Mouse (Mus musculus) liver, adult 2 months (tissue): Measurements from ENCODE around the gene Gli1.

Experiments
- CTCF ChIP-seq: fragments of 200-500 bp; IDR thresholded peaks from 2 replicates; pipeline ENCODE4 v1.5.1; 2011; ENCODE audit warnings: low read depth, low read length, control low read depth
- POLR2A ChIP-seq: fragments of 200-500 bp; IDR thresholded peaks from 2 replicates; pipeline ENCODE4 v1.6.1; 2011; ENCODE audit warnings: low read length, control low read depth; ENCODE audit not compliant: insufficient read depth; ENCODE audit errors: extremely low read depth

- TF ChIP-seq POLR2A = no peak
- TF ChIP-seq CTCF = no peak
These were observed 449 bp downstream of the Gli1 start for GRCm38 (mm10) chr10:127341360-127341690.
